Mouse (Mus musculus): ENCODE measurements around the gene Elmo1.

- no peak for TF ChIP-seq POLR2A (IDR thresholded peaks at IDR 0.05; ENCODE audit: insufficient read length, low read depth)
- TF ChIP-seq MAX (IDR thresholded peaks at IDR 0.05; ENCODE audit: low read depth), result no peak
- no peak for TF ChIP-seq CEBPB (IDR thresholded peaks at IDR 0.05; ENCODE audit: insufficient read depth, poor library complexity, severe bottlenecking)
- TF ChIP-seq MYOD1 (IDR thresholded peaks at IDR 0.05; ENCODE audit: control insufficient read depth in 1 of 3, insufficient read length in 2 of 3, low read depth in 2 of 3), result no peak
- TF ChIP-seq E2F4 (IDR thresholded peaks at IDR 0.05; ENCODE audit: insufficient read depth), result no peak
- no peak for TF ChIP-seq USF1 (IDR thresholded peaks at IDR 0.05; ENCODE audit: low read depth)
- no peak for TF ChIP-seq POLR2AphosphoS2 (IDR thresholded peaks at IDR 0.05; ENCODE audit: insufficient read length, low read depth)
- no peak for TF ChIP-seq TCF12 (IDR thresholded peaks at IDR 0.05; ENCODE audit: insufficient read depth, poor library complexity, severe bottlenecking)
- no peak for TF ChIP-seq TCF3 (IDR thresholded peaks at IDR 0.05; ENCODE audit: insufficient read length, low read depth)
- TF ChIP-seq REST (IDR thresholded peaks at IDR 0.05; ENCODE audit: insufficient read depth, insufficient read length), result no peak
These were observed 148.3 kb downstream of the Elmo1 start for GRCm38 (mm10) chr13:20238743-20239142.
